Mouse (Mus musculus) urinary bladder, postnatal 36 days (tissue): ENCODE results near the gene Dnajb2.

ENCODE experiments used
- DNase-seq, 2 experiments: peaks; one replicate each; pipeline ENCODE4 v3.0.0; 2022; ENCODE audit warnings: low spot score in 2 of 2, mixed read lengths in 1 of 2

Dnajb2 gene

DNA sequence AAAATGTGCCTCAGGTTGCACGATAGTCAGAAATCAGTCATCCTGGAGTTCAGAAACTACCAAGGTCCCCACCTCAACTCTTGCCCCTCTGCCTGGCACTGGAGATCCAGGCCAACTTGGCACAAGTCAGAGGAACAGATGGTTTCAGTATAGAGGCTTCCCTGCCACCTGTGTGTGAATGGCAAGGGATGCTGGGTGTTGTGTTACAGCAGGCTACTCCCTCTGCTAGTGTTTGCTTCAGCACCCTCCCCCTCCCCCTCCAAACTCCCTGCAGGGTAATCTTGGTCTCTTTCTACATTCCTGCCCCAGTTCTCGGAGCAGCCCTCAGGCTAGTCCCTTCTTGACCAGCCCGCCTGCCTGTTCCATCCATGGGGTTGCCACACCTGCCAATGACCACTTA, 14.3 kb downstream of the Dnajb2 start:
- DNase-seq = no peak

DNA sequence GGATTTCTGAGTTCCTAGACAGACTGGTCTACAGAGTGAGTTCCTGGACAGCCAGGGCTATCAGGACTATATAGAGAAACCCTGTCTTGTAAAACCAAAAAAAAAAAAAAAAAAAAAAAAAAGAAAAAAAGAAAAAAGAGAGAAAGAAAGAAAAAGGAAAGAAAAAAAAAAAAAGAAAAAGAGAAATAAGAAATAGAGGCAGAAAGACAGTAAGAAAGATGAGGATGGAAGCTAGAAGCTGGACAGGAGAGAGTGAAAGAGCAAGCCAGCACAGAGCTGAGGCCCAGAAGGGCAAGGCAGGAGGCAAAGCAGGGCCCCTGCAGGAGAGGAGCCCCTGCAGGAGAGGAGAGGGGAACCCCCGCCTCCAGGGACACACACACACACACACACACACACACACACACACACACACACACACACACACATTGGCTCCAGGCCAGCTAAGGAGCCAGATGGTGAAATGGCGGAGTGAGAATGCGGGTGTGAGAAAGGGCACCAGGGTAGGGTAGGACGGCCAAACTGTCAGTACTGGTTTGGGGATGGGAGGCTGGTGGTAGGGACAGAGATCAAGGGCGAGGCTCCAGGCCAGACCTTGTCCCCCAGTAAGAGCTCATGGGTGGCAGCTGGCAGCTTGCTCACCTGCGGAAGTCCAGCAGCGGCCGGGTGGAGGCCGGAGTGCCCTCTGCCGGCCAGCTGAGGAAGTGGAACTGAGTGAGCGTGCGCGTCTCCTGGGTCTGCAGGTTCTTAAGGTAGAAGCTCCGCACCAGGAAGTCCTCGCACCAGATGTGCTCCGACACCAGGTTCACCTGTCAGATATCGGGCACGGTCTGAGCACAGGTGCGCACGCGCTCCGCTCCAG, 15.1 kb downstream of the Dnajb2 start:
- peak; percentile 77 to 85 for DNase-seq

DNA sequence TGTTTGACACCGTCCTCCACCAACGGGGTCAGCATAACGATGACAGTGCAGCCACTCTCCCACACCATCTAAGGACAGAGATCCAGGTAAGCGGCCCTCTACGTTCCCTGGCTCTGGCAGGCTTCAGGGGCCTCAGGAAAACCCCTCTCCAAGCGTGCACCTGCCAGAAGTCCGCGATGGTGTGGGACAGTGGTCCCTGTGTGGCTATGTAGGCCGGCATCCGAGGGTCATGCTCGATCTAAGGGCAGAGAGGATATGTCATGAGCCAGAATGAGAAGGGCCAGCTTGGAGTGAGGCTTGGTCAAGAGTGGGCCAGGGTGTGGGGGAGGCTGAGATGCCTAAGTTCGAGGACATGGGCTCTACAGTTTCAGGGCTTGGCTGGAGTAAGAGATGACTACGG, 16.1 kb downstream of the Dnajb2 start:
- no peak for DNase-seq

DNA sequence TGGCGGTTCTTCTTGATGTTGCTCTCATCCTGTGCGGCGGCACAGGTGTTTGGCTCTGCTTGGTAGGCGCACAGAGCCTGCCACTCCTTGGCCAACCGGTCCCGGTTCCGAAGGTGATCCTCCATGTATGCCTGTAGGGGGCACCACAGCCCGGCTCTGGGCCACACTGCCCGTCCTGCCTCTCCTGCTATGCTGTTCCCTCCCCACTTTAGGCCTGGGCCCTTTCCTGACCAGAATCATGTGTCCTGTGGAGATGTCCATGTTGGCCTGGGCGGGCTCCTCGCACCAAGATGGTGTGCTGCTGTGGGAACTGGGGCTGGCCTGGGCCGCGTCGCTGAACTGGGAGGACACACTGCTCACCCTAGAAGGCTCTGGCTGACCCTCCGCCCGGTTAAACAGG, 16.8 kb downstream of the Dnajb2 start:
- no peak for DNase-seq

DNA sequence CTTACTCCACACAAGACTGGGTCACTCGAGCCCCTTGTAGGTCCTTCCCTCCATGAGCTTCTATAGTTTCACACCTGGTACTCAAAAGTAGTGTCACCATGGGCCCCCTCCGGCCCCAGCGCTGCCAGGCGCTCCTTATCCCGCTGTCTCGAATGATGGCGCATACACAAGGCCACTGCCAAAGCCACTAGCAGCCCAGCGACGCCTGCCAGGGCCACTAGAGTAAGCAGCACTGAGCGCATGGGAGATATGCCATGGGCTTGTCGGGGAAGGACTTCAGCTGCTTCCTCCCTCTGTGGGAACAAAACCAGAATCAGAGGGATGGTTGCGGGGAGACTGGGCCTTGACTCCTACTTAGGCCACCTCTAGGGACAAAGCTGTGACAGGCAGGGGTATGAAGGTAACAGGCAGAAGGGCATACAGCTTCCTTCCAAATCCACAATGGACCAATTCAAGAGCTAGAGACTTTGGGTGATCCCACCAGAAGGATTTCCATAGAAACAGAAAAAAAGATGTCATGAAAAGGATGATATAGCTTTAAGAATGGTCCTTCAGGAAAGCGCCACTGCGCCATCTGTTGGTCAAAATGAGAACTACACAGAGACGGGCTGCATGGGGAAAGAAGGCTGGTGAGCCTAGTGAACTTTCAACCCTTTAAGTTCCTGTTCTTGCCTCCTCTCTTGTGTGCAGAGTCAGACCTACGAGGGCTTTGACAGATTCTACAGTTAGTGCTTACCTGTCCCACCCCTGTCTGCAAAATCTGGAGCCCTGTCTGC, 17.8 kb downstream of the Dnajb2 start:
- peak; percentile 74 to 80 for DNase-seq

DNA sequence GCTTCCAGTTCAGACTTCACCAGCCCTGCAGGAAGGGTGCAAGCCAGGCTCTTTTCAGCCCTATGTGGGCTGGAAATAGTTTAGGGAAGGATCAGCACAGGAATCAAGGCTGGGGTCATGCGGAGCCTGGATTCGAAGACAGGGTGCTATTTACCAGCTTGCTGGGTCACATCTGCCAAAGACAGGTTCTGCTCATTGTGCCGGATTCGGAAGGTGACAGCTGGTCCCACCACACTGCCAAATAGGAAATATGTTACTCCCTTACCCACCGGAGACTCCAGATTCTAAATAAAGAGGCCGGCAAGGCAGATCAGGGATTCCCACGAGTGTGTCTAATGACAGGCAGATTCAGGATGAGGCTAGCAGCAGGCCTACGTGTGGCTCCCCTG, 18.4 kb downstream of the Dnajb2 start:
- no peak for DNase-seq

DNA sequence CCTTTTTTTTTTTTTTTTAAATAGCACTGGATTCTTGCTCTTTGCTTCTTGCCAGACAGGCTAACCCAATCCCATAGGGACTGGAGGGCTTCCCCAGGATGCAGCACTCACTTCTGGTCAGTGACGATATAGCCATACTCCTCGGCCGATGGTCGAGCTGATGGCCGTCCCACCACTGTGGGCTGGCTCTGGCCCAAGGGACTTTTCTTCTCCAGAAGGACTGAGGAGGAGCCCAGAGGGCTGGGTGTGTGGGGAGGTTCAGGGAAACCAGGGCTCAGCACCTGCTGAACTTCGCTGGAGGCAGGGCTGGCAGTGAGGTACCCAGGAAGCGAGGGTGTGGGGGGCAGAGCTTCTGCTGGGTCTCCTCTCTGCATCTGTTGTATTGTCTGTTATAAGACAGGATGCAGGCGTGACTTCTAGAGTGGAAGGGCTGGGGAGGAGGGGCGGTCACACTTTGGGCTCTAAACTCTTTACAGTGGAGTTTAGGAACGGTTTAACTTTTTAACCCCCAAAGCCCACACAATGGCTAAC, 19.4 kb downstream of the Dnajb2 start:
- no peak for DNase-seq

DNA sequence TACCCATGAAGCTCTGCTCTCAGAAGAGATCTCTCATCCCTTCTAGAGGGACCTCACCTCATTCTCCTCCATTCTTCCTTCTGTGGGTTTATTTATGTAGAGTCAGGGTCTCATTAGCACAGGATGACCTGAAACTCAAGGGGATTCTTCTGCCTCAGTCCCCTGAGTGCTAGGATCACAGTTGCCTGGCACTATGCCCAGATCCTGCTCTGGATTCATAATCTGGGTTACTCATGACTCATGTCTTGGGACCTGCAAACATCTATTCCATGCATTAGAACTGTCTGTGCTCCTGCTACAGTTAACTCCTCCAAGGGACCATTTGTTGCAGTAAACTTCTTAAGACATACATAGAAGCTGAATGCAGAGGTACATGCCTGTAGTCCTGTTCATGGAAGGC, 25.1 kb downstream of the Dnajb2 start:
- no peak for DNase-seq

DNA sequence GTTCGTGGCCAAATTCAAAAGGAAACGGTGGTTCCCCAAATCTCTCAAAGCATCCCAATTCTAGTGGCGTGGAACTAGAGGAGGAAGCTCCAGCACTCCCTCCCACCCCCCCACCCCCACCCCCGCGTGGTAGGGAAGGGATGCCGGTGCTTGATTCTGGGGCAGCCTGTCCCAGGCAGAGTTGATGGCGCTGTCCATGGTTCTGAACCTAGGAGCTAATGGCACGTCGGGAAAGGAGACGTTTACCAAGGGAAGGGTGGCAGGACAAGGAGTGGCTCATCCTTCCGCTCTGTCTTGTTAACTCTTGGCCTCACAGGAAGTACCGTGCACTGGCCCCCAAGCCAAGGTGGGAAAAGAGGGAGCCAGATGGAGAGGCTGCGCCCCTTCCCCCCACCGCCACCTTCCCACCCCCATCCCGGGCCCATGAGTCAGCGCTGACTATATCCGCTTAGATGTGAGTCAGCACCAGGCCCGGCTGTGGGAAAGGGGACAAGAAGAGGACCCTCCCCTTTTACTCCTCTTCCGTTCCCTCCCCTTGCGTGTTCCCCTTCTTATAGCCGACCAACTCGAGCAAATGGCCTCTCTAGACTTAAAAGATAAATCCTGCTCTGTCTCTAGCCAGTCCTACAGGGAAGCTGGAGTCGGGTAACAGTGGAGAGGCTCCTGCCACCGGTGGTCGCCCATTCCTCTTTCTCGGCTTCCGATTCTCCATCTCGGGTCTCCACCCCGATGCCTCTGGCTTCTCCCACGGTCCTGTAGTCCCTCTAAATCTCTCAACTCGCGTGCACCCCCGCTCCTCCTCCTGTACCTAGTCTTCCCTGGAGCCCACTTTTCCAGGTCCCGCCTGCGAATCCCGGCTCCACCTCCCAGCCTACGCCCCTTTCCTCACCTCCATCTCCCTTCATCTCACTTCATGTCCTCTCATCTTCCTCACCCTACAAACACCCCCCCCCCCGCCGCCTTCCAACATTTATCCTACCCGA, 27.1 kb downstream of the Dnajb2 start:
- peak; percentile 43 to 47 for DNase-seq

DNA sequence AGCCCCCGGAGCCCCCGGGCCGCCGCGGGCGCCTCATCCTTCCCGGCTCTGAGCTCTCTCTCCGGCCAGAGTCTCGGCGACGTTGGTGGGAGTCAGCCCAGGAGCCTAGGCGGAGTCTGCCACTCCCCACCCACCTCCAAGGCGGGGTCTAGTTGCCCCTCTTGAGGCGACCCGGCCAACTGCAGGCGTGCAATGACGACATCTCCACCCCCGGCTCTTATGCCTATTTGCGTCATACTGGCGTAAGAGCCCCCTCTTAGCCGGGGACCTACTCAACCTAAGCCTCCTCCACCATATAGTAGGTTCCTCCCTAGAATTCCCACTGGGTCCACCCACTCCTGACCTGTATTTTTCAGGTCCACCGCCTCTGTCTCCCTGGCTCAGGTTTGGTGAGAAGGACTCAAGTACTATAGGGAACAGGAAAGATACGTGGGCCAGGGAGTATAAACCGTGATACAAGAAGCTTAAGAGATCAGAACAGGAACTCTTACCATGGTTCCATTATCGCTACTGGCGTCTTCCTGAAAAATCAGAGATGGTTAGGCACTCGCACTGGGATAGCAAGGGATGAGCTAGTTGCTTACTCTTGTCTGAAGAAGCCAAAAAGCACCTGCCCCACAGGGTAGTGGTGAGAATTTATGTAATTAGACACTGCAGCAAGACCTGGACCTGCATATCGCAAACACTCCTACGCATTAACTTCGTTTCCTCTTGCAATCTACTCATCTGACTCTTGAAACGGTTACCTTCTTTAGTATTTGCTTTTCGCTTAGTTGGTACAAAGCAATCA, 28.1 kb downstream of the Dnajb2 start, which contains the start of gene Ptprn:
Gene Ptprn (minus strand): TSS at position 412 of the 790 bp plus-strand sequence.
- DNase-seq = no peak

DNA sequence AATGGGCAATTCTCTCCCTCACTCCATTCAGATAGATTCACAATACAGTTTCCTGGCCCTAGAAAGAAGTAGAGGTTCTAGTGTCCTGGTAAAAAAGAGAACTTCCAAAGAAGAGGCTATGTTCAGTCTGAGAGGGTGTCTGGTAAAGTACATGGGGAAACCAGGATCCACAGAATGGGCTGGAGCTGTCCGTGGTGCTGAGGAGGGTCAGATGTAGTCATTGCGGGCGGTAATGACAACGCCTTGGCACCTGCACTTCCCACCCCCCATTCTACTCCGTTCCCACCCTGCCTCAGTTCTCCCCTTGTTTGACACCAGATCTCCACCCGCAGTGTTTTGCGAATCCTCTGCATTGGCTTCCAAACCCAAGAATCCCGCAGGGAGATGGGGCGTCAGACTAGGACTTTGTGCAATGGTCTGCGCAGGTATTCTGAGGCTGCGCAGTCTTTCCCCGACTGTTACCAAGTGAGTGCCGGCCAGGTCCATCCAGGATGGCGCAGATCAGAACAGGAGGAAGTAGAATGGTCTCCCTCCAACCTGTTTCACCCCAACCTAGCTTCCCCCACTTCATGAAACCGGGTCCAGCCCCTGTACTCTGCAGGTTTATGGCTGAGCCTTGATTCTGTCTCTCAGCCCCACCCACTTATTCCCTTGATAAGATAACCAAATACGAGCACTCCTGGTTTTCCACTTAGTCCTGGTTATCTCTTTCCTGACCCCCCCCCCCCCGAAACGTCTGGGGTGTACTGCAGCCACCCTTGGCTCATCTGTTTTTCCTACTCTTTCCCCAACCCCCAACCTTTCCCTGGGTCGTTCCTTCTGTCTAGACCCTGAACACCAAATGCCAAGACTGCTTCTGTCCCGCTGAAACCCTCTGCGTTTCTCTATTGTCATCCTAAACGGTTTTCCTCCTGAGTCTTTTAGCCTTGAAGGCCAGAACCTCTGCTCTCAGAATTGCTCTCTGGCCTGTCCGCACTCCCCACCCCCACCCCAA, 41.3 kb downstream of the Dnajb2 start:
- DNase-seq = peak in 1 of 2 experiments; percentile 38

DNA sequence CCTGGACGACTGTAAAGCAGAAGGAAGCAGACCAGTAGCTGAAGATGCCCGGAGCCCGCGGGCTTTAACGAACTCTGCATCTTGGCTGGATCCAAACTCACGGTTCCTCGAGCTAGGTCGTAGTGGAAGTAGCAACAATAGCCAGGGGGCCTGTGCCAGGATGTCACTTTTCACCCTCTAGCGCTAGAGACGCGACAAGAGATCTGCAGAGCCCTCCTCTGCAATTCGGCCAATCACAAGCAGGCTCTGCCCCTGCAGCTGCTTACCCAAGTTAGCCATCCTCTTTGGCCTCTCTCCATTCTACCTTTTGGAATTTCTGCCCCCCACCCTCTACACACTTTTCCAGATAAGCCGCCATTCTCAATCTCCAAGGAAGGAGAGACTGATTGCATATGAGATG, 42.0 kb downstream of the Dnajb2 start, which contains the start of gene Resp18:
Gene Resp18 (minus strand): TSS at position 188 of the 400 bp plus-strand sequence.
- DNase-seq = no peak

DNA sequence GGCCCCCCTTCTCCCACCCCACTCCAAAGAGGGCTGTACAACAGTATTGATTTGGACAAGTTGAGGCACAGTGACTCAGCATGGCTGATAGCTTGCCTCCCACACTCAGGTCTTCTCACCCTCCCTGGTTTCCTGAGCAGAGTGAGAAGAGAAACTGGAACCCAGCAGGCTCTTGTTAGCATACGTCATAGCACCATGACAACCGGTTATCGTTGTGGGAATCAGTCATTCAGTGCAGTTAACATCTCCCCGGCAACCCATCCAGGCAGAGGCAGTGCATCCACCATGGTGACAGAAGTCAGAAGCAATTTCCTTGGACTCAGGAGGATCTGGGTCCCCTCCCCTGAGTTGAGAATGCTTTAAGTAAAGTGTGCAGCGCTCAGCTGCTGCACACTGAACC, 46.8 kb downstream of the Dnajb2 start:
- DNase-seq = no peak

DNA sequence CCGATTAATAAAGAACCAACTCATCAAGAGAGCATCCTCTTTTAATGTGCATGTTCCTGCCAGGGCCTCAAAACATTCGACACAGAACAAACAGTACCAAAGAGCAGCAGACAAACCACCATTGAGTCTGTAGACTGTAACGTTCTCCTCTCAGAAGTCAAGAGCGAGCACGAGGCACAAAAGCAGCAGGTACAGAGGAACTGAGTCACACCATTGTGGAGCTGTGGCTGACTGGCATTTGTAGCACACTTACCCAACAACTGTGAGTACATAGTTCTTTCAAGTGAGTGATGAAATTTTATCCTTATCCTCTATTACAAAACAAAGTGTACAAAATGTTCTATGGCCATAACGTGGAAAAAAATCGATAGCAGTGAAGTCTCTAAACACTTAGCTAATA, 48.7 kb downstream of the Dnajb2 start:
- no peak for DNase-seq

DNA sequence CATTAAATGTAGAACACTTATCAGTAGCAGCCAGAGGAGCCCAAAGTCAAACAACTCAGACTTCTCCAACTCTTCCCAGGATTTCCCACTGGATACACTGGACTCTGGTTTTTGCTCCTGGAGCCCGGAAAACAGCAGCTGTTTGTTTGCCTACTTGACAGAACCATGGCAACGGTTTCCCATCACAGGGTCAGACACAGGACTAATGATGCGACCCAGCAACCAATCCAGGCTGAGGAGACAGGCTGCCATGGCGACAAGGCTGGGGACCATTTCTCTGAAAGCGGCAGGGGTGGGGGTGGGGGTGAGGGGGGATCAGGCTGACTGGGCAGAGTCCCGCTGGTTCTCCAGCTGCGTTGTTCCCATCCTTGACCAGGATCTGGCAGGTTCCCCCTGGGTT, 53.2 kb downstream of the Dnajb2 start:
- DNase-seq = no peak

DNA sequence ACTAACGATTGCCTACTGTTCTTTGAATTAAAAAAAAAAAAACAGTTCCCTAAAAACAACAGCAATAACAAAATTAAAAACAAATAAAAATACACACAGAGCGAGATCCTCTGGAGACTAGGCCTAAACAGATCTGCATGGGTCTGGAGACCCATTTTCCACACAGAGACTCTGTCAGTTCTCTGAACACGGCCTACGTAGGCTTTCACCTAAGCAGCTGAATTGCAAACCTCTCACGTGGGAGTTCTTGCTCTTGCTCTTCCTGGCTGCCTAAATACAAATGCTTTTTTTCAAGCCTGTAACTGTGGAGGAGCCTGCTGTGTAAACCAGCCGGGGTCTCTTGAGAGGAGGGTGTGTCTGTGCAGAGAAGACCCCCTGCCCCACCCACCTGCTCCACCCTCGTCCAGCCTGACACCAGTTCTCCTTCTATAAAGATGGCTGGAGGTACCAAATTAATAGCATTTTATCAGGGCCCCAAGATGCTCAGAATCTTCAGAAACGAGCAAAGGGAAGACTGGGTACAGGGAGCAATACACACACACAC, 53.8 kb downstream of the Dnajb2 start:
- no peak for DNase-seq

DNA sequence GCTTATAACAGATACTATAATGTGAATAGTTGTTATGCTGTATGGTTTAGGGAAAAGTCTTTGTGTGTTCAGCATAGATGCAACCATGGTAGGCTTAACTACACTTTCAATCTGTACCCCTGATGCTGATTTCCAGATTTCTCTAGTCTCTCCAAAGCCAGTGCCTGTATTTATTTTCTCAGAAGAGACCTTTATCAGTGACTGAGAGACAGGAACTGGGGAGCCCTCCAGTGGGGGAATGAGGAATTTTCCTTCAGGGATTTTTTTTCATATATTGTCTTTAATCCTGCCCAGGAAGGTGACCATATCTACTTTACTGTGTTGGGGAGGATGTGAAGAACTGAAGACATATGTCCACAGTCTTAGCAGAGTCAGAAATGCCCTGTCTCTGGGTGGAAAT, 54.4 kb downstream of the Dnajb2 start:
- no peak for DNase-seq

DNA sequence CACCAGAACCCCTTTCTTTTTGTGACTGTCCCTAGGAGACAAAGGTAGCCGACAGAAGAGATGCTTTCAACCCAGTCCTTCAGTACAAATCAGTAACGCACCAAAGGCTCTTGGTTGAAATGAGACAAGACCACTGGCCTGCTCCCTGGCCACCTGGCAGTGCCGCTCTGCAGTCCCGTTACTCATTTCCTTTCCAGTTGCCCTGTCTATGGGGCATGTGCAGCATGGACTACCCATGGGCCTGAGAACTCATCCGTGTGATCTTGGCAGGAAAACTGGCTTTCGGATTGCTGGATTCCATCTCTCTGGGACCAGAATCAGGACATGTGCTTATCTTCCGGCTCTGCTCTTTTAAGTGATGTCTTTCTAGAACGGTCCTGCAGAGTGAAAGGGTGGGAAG, 55.1 kb downstream of the Dnajb2 start:
- no peak for DNase-seq
